Mouse (Mus musculus): Measurements from ENCODE around the gene Ccdc106.

Gene Ccdc106

DNA sequence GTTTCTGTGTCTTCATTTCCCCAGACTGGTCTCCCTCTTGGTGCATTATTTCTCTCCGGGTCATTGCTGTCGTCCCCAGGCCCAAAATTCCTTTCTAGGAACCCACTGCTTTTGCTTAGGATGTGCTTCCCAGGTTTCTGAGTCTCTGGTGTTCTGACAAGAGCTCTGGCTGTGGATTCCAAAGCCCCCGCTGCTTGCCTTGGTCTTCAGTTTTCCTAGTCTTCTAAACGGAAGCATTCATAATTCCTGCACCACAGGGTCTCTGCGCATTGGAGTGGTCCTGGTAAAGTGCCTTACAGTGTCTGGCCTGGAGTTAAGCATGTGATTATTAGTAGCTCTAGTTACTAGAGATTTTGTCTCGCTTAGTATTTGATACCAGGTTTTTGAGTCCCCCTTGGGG lies 60.5 kb downstream of the Ccdc106 start:
- no peak for DNase-seq (ENCODE audit: low spot score in 2 of 2)

DNA sequence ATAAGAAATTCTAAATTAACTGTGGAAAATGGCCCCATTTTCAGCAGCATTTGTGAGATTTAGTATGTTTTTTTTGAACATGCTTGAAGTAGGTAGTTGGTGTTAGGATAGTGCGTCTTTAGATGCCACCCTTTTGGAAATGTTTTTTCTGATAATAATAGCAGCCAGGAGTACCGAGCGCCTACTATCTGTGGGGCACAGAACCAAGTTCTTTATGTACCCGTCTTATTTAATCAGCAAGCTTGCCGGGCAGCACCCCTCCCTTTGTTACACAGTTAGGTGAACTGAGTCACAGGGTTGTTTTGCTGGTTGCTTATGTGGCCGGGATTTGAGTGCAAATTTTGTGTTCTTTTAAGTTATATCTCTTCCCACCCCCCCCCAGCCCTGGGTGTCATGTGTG lies 60.9 kb downstream of the Ccdc106 start:
- no peak for DNase-seq (ENCODE audit: low spot score in 2 of 2)

DNA sequence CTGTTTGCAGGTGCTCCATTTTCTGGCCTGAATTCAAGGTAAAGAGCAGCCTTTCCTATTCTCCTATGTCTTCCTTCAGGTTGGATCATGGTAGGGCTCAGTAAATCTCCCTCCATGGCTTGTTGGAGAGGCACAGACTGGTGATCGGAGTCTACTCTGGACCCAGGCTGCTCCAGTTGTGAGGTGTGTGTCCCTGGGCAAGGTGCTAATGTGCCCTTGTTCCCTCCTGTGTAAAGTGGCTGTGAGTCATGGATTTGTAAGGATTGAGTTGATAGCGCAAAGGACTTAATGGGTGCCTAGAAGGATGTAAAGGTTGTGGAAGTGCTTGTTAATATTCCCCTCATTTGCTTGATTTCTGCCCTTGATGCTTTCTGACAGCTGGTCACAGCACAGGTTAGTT lies 61.6 kb downstream of the Ccdc106 start:
- DNase-seq (ENCODE audit: low spot score in 2 of 2), result no peak

DNA sequence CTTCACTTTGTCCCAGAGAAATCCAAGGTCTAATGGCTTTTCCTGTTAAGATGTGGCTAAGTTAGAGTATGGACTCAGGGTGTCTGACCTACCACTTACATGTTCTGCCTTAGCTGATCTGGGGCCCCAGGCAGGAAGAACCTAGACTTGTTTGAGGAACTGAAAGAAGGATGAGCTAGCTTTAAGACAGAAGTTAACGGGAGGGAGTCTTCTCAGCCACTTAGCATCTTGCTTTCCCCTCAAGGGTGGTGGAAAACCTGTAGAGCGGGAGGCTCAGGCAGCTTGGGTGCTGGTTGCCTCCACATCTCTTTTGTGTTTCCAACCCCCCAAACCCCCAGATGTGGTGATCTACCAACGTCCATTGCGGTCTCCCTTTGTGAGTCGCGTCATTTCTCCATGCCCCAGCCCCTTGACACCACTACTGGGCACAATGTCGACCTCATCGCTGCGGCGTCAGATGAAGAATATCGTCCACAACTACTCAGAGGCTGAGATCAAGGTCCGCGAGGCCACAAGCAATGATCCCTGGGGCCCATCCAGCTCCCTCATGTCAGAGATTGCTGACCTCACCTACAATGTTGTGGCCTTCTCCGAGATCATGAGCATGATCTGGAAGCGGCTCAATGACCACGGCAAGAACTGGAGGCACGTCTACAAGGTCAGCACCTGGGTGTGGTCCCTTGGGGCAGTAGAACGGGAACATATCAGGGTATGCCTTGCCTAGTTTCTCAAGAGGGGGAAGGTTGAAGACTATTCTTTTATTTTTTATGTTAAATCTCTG lies 63.2 kb downstream of the Ccdc106 start:
- DNase-seq (ENCODE audit: low spot score in 2 of 2), result no peak

DNA sequence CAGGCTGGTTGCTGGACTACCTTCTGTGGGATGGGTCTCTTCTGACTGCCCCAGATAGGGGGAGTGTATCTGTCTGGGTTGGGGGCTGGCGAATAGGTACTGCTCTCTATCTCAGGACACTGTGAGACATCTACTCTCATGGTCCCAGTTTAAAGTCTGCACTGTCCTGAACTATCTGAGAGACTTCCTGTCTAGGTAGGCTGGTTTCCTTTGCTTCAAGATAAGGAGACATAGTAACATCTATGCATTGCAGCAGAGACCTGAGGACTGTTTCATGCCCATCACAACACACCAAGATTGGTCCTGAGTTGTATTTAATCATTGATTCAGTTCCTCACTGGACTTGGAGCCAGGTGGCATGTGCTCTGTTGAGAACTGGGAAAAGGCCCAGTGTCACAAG lies 65.2 kb downstream of the Ccdc106 start:
- no peak for DNase-seq (ENCODE audit: low spot score in 2 of 2)

DNA sequence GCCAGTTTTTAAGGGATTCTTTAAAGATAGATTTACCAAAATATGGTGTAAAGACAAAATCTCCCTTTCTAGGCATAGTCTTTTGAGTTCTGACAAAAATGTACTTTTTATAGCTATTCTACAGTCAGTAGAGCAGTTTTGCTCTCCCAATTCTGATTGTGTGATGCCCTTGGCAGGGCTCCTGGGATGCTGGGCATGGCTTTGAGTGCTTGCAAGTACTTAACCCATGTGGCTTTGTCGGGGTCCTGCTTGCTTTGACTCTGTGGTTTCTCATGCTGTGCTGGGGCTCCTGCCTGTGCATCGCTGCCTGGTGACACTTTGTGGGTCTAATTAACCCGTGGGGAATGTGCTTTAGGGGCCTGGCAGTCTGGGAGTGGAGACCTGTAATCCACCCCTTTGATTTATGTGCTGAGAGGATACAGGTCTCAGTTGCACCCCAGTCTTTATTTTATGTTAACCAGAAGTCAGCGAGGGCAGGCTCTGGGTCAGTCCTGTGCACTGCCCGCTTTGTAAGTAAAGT lies 66.6 kb downstream of the Ccdc106 start:
- DNase-seq (ENCODE audit: low spot score in 2 of 2), result no peak

DNA sequence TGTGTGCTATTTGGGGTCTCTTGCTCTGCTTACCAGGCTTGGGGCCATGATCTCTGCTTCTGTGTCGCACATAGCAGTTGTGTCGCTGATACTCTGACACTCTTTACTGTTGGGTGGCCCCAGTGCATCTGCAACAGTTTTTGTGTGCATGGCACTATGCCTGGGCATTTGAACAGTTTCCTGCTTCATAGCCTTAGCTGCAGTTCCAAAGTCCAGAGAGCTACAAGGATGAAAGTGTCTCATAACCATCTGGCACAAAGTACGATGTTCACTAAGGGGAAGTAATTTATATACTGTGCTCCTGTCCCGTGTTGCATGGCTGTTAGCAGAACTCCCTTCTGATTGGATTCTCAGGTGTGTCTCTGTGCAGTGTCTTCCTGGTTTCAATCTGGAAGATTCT lies 67.5 kb downstream of the Ccdc106 start:
- no peak for DNase-seq (ENCODE audit: low spot score in 2 of 2)

DNA sequence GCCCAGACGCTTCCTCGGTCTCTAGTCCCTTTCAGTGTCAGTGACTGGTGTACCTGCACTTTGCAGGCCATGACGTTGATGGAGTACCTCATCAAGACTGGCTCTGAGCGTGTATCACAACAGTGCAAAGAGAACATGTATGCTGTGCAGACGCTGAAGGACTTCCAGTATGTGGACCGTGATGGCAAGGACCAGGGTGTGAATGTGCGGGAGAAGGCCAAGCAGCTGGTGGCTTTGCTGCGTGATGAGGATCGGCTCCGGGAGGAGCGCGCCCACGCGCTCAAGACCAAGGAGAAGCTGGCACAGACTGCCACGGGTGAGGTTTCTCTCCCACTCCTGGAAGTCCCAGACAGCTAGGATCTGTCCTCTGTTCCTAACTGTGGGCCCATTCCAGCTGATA lies 69.5 kb downstream of the Ccdc106 start:
- DNase-seq (ENCODE audit: low spot score in 2 of 2), result peak; percentile 57 to 74

DNA sequence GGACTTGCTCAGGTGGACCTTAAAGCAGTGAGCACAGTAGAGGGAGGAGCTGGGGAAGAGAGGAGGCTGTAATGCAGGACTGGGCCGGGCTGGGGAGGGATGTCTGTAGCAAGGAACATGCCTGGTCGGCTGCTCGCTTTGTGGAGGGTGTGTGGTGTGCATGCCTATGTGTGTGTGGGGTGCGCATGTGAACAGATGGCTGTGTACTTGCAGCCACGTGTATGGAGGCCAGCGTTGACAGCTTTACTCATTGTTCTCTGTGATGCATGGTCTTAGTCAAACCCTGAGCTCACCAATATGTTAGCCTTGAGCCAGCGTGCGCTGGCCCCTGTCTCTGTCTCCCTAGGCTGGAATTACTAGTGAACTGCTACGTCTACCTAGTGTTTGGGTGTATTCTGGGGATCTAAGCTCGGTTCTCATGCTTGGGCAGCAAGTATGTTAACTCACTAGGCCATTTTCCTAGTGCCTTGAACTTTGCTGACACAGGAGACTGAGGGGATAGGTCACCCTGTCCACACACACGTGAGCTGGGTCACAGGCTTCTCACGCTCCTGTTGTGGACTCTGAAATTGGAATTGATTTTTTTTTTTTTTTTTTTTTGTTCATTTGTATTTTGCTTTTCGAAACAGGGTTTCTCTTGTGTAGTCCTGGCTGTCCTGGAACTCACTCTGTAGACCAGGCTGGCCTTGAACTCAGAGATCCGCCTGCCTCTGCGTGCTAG lies 70.8 kb downstream of the Ccdc106 start:
- DNase-seq (ENCODE audit: low spot score in 2 of 2), result peak; percentile 51 to 65

DNA sequence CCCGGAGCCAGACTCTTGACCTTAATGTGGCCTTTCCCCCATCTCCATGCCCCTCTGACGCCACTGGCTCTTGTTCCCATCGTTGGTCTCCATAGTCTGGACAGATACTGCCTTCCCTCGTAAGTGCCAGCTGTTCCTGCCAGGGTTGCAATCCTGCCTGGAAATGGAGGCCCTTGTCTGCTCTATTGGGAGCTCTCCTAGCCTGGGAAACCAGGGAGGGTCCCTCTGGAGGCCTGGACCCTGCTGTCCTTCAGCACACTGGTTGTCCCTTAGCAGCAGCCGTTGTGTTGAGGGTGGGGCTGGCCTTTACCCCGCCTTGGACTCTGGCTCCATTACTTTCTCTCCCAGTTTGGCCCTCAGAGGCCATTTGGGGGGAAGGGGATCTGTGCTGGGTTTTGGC lies 72.0 kb downstream of the Ccdc106 start:
- no peak for DNase-seq (ENCODE audit: low spot score in 2 of 2)

DNA sequence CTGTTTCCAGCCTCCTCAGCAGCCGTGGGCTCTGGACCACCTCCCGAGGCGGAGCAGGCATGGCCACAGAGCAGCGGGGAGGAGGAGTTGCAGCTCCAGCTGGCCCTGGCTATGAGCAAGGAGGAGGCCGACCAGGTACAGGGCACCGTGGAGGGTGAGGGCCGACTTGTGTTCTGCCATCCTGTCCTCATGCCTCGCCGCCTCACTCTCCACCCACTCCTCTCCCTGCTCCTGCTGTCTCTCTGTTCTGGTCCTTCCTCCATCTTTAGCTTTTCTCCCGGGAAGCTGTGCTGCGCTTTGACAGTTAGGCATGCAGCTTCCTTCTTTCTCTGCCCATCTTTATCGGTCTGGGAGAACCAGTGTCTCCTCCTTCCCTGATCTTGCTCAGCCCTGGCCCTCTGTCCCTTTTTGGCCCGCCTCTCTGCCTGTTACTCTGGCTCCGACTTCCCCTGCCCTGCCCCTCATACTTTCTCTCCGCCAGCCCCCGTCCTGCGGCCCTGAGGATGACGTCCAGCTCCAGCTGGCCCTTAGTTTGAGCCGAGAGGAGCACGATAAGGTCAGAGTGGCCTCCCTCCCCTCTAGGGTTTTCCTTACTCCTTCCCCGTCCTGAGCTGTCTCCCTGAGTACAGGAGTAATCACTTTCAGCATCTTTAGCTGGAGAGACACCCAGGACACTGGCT lies 72.6 kb downstream of the Ccdc106 start:
- peak in 1 of 2 experiments; percentile 56 for DNase-seq (ENCODE audit: low spot score in 2 of 2)

DNA sequence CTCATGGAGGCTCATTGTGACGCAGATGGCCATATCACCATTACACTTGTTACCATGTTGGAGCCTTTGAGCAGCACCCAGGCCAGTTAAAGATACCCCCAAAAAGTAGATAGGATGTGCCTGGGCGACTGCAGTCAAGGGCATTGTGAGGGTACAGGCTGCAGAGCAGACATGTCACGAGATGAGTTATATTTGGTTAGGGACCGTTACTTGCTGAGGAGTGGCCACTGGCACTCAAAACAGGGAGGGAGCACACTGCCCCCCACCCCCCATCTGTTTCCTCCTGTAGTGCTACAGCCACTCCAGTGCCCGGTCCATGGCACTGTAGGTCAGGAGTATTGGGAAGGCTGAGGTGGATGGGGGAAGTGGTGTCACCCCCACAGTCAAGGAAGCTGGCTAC lies 78.4 kb downstream of the Ccdc106 start:
- DNase-seq (ENCODE audit: low spot score in 2 of 2), result no peak

DNA sequence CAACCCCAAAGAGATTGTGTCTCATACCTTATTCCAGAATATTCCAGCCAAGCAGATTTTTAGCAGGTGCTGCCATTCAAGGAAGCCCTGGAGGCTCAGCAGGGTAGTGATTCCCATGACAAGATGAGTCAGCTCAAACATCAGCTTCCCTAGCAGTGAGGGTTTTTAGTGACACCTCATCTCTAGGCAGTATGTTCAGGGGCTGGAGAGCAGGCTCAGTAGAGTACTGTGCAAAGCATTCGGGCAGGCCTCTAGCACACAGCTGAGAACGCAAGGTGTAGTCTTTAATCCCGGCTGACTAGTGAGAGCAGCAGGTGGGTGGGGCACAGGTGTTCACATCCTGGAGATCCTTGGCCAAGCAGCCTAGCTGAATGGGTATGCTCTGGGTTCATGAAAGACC lies 79.4 kb downstream of the Ccdc106 start:
- DNase-seq (ENCODE audit: low spot score in 2 of 2), result no peak

DNA sequence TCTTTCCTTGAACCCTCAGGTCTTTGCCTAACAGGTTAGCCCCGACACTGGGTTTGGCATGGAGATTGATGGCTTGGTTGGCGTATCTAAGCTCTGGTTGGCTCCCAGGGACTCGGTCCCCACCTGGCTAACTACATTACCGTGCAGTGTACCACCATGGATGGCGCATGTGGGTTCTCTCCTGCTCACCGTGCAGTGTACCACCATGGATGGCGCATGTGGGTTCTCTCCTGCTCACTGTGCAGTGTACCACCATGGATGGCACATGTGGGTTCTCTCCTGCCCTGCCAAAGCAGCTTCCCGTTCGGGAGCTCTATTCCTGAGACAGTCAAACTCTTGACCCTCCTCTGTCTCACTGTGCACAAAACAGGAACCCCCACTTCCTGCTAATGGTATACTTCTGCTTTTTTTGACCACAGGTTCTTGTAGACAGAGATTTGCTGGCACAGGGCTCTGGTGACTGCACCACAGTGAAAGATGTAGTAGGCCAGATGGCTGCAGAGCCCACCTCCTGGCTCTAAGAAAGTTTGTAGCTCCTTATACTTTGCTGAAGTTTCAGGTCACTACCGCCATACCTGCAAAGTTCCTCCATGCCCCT lies 80.8 kb downstream of the Ccdc106 start:
- no peak for DNase-seq (ENCODE audit: low spot score in 2 of 2)

DNA sequence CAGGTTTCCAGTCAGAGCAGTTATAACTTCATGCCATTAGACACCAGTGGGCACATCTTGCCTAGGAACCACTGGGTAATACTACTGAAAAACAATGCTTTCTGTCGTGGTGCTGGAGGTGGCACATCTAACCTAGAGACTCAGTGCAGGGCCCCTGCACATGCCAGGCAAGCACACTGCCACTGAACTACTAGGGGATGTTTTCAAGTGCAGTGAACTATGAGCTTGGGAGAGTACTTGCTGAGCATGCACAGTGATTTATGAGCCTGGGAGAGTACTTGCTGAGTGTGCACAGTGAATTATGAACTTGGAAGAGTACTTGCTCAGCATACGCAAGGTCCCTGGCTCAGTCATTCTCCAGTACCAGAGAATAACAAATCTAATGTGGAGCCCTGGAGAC lies 82.2 kb downstream of the Ccdc106 start:
- DNase-seq (ENCODE audit: low spot score in 2 of 2), result no peak

DNA sequence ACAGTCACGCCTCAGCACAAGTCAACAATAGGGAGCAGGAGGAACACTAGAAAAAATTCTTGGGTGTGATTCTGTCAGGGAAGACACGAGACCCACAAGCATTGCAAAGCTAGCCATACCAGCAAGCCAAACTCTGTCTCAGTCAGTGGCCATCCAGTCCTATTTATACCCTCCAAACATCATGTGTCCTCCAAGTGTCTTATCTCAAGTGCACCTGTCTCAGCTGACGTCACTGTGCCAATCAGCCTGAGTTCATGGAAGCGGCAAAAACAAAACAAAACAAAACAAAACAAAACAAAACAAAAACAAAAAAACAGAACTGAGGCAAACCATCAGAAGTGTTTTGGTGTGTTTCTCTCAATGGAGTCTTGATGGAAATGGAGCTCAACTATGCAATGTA lies 87.9 kb downstream of the Ccdc106 start:
- no peak for DNase-seq (ENCODE audit: low spot score in 2 of 2)

DNA sequence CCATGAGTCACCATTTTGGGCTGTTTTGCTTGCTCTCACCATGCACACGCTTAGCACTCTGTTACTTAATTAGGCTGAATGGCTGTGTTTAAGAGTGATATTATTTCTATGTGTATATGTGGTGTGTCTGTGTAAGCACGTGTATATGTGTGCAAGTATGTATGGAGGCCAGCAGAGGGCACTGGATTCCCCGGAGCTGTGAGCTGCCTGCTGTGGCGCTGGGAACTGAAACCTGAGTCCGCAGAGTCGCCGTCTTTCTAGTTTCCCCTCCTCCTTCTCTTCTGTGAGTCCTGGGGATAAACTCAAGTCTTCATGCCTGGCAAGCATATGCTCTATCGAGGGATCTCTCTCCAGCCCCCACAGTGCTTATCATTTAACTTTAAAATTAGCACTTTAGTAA lies 88.9 kb downstream of the Ccdc106 start:
- no peak for DNase-seq (ENCODE audit: low spot score in 2 of 2)

All from frontal cortex, postnatal 36 days (tissue).